Mouse (Mus musculus): ENCODE data around the gene Ss18l2.

- TF ChIP-seq GATA1 (IDR thresholded peaks at IDR 0.05; ENCODE audit: low read length) = no peak
- TF ChIP-seq TAL1 (IDR thresholded peaks at IDR 0.05; ENCODE audit: low read length) = no peak
Observed at GRCm38 (mm10) chr9:121744051-121744450, 33.9 kb downstream of the Ss18l2 start.
